In genomic region chr11:76337236-76337635, GRCm38 (mm10) we compare ENCODE assay signal across 19 mouse cellular contexts.
DNase-seq lines count a peak whose midpoint lies in the region; ATAC-seq and TF ChIP-seq lines count a peak whose summit lies in the region.
"Had no signal": no experiment of that assay in that cellular context is flagged by ENCODE, and none has a peak within 500 bp of the region (broad histone marks: within the 10 kb centered on the region; RNA-seq: fewer than 3 reads in every experiment).

No protein-coding gene starts in this region.

- no peaks in the 10 kb centered on the region for H3K36me3 ChIP-seq in kidney, embryonic 15.5 days
- no peaks in the 10 kb centered on the region for H3K36me3 ChIP-seq in kidney, embryonic 14.5 days (ENCODE audit: control insufficient read depth, insufficient read depth, low read length)
- H3K36me3 ChIP-seq in embryonic facial prominence, embryonic 13.5 days = no peaks in the 10 kb centered on the region
- no peaks in the 10 kb centered on the region for H3K36me3 ChIP-seq in intestine, embryonic 15.5 days
- H3K36me3 ChIP-seq in stomach, embryonic 15.5 days = no peaks in the 10 kb centered on the region
- no peaks in the 10 kb centered on the region for H3K36me3 ChIP-seq in midbrain, embryonic 15.5 days (replicated peaks)
- H3K36me3 ChIP-seq: forebrain, embryonic 10.5 days; hindbrain, embryonic 10.5 days; liver, embryonic 12.5 days; midbrain, embryonic 10.5 days had no signal

- H3K9ac ChIP-seq in kidney, embryonic 15.5 days = no peak overlapping the region
- no peak overlapping the region for H3K9ac ChIP-seq in kidney, embryonic 14.5 days (ENCODE audit: low read depth, low read length)
- H3K9ac ChIP-seq in embryonic facial prominence, embryonic 13.5 days = no peak overlapping the region
- no peak overlapping the region for H3K9ac ChIP-seq in intestine, embryonic 15.5 days
- H3K9ac ChIP-seq in stomach, embryonic 15.5 days = no peak overlapping the region
- H3K9ac ChIP-seq in midbrain, embryonic 15.5 days = no peak overlapping the region
- H3K9ac ChIP-seq: forebrain, postnatal 0 days; liver, embryonic 12.5 days had no signal

- H3K4me3 ChIP-seq in kidney, embryonic 15.5 days (replicated peaks) = no peak overlapping the region
- no peak overlapping the region for H3K4me3 ChIP-seq in kidney, embryonic 14.5 days (ENCODE audit: low read length)
- H3K4me3 ChIP-seq in embryonic facial prominence, embryonic 13.5 days = no peak overlapping the region
- H3K4me3 ChIP-seq in intestine, embryonic 15.5 days (replicated peaks) = no peak overlapping the region
- H3K4me3 ChIP-seq in stomach, embryonic 15.5 days (replicated peaks) = no peak overlapping the region
- no peak overlapping the region for H3K4me3 ChIP-seq in gastrocnemius, adult 2 months
- H3K4me3 ChIP-seq in midbrain, embryonic 15.5 days = no peak overlapping the region
- H3K4me3 ChIP-seq: forebrain, embryonic 10.5 days; hindbrain, embryonic 10.5 days; liver, embryonic 12.5 days; midbrain, embryonic 10.5 days had no signal

- peaks cover 50% of the 10 kb centered on the region for H3K4me1 ChIP-seq in kidney, embryonic 15.5 days
- peaks cover 33% of the 10 kb centered on the region for H3K4me1 ChIP-seq in kidney, embryonic 14.5 days (ENCODE audit: control insufficient read depth, insufficient read depth, low read length)
- H3K4me1 ChIP-seq in embryonic facial prominence, embryonic 13.5 days = peaks cover 78% of the 10 kb centered on the region
- H3K4me1 ChIP-seq in intestine, embryonic 15.5 days (replicated peaks) = peaks cover 25% of the 10 kb centered on the region; the same call in 1 of the 2 replicates
- peaks cover 37% of the 10 kb centered on the region for H3K4me1 ChIP-seq in stomach, embryonic 15.5 days
- H3K4me1 ChIP-seq in midbrain, embryonic 15.5 days = peaks cover 5% of the 10 kb centered on the region

- H3K9me3 ChIP-seq in kidney, embryonic 15.5 days (replicated peaks) = no peaks in the 10 kb centered on the region
- no peaks in the 10 kb centered on the region for H3K9me3 ChIP-seq in kidney, embryonic 14.5 days (ENCODE audit: control insufficient read depth, low read length)
- H3K9me3 ChIP-seq in embryonic facial prominence, embryonic 13.5 days = no peaks in the 10 kb centered on the region
- no peaks in the 10 kb centered on the region for H3K9me3 ChIP-seq in intestine, embryonic 15.5 days
- no peaks in the 10 kb centered on the region for H3K9me3 ChIP-seq in stomach, embryonic 15.5 days
- no peaks in the 10 kb centered on the region for H3K9me3 ChIP-seq in midbrain, embryonic 15.5 days
- H3K9me3 ChIP-seq: forebrain, embryonic 10.5 days; hindbrain, embryonic 10.5 days; liver, embryonic 12.5 days; midbrain, embryonic 10.5 days had no signal

- 0 out of 2 replicates have a peak overlapping the region, but pooled peaks have one; percentile 6 for H3K27ac ChIP-seq in kidney, embryonic 15.5 days
- H3K27ac ChIP-seq in kidney, embryonic 14.5 days (ENCODE audit: low read depth, low read length) = no peak overlapping the region
- H3K27ac ChIP-seq in embryonic facial prominence, embryonic 13.5 days = peak overlapping the region; percentile 94
- H3K27ac ChIP-seq in intestine, embryonic 15.5 days = no peak overlapping the region
- peak overlapping the region; percentile 78 for H3K27ac ChIP-seq in stomach, embryonic 15.5 days
- H3K27ac ChIP-seq in gastrocnemius, adult 2 months = no peak overlapping the region
- H3K27ac ChIP-seq in midbrain, embryonic 15.5 days = no peak overlapping the region
- H3K27ac ChIP-seq: forebrain, embryonic 10.5 days; hindbrain, embryonic 10.5 days; kidney, postnatal 0 days; liver, embryonic 12.5 days; midbrain, embryonic 10.5 days had no signal

- intact Hi-C loops in gastrocnemius, adult 2 months (cut with DNase I) = no loop called here

- H3K4me2 ChIP-seq in kidney, embryonic 15.5 days = peak overlapping the region; percentile 31; the same call in 1 of the 2 replicates
- H3K4me2 ChIP-seq in kidney, embryonic 14.5 days (replicated peaks; ENCODE audit: low read depth, low read length) = no peak overlapping the region
- peak overlapping the region; percentile 40; the same call in 1 of the 2 replicates for H3K4me2 ChIP-seq in embryonic facial prominence, embryonic 13.5 days
- peak overlapping the region; percentile 35 for H3K4me2 ChIP-seq in intestine, embryonic 15.5 days (replicated peaks)
- peak overlapping the region; percentile 32; the same call in 1 of the 2 replicates for H3K4me2 ChIP-seq in stomach, embryonic 15.5 days
- H3K4me2 ChIP-seq in midbrain, embryonic 15.5 days = no peak overlapping the region

- DNase-seq in gastrocnemius, adult 2 months = no peak
- DNase-seq: adrenal gland, postnatal 25 days; cerebellum, adult 9-10 months; forebrain, postnatal 0 days; kidney, adult 11 months; layer of hippocampus, adult 9-11 months had no signal

- H3K27me3 ChIP-seq in kidney, embryonic 15.5 days = no peaks in the 10 kb centered on the region
- H3K27me3 ChIP-seq in kidney, embryonic 14.5 days (ENCODE audit: control insufficient read depth, insufficient read depth, low read length) = no peaks in the 10 kb centered on the region
- no peaks in the 10 kb centered on the region for H3K27me3 ChIP-seq in embryonic facial prominence, embryonic 13.5 days
- H3K27me3 ChIP-seq in intestine, embryonic 15.5 days (replicated peaks) = no peaks in the 10 kb centered on the region
- H3K27me3 ChIP-seq in stomach, embryonic 15.5 days (replicated peaks) = no peaks in the 10 kb centered on the region
- H3K27me3 ChIP-seq in midbrain, embryonic 15.5 days (replicated peaks) = no peaks in the 10 kb centered on the region
- H3K27me3 ChIP-seq: liver, embryonic 12.5 days had no signal

- 72% methylated on average over 9 of the region's 9 CpGs for WGBS in kidney, embryonic 15.5 days
- WGBS in kidney, embryonic 14.5 days = 65% methylated on average over 9 of the region's 9 CpGs
- WGBS in embryonic facial prominence, embryonic 13.5 days = 46% methylated on average over 9 of the region's 9 CpGs
- 54% methylated on average over 9 of the region's 9 CpGs for WGBS in intestine, embryonic 15.5 days
- WGBS in stomach, embryonic 15.5 days = 40% methylated on average over 9 of the region's 9 CpGs
- 89% methylated on average over 9 of the region's 9 CpGs for WGBS in midbrain, embryonic 15.5 days

- no peak for ATAC-seq in kidney, embryonic 15.5 days (replicated peaks; ENCODE audit: low FRiP score)
- ATAC-seq in kidney, embryonic 14.5 days (ENCODE audit: low FRiP score, low TSS enrichment) = no peak
- no peak for ATAC-seq in embryonic facial prominence, embryonic 13.5 days (ENCODE audit: insufficient number of reproducible peaks, insufficient read depth, low FRiP score, low TSS enrichment, low read depth)
- ATAC-seq in intestine, embryonic 15.5 days = no peak
- ATAC-seq in stomach, embryonic 15.5 days (ENCODE audit: insufficient read depth, low FRiP score, low read depth) = peak; percentile 58; the same call in 1 of the 2 replicates
- no peak for ATAC-seq in midbrain, embryonic 15.5 days (replicated peaks)
- ATAC-seq: CD4-positive, CD25-positive, alpha-beta regulatory T cell, adult 4 months; forebrain, postnatal 0 days; hindbrain, embryonic 16.5 days; liver, embryonic 12.5 days had no signal

- no peak for TF ChIP-seq CTCF in gastrocnemius, adult 2 months (IDR thresholded peaks at IDR 0.05)

Comparison
In these comparisons a context has a peak if more than half of its experiments do, and no peak if none do; other contexts are left out.
1. H3K27ac ChIP-seq: peak in kidney, embryonic 15.5 days (single experiment), embryonic facial prominence, embryonic 13.5 days (single experiment) and stomach, embryonic 15.5 days (single experiment); none in kidney, embryonic 14.5 days (single experiment), intestine, embryonic 15.5 days (single experiment), gastrocnemius, adult 2 months (single experiment) and midbrain, embryonic 15.5 days (single experiment).
2. H3K4me2 ChIP-seq: peak in kidney, embryonic 15.5 days (single experiment), embryonic facial prominence, embryonic 13.5 days (single experiment), intestine, embryonic 15.5 days (single experiment) and stomach, embryonic 15.5 days (single experiment); none in kidney, embryonic 14.5 days (single experiment) and midbrain, embryonic 15.5 days (single experiment).